Mouse (Mus musculus): ENCODE data around the gene Ypel4.

GRCm38 (mm10) chr2:84711898-84712297, 22.0 kb upstream of the Ypel4 start:
- TF ChIP-seq GATA1 (IDR thresholded peaks at IDR 0.05; ENCODE audit: borderline replicate concordance, low read length) (no peak), FLI1 (IDR thresholded peaks at IDR 0.05; ENCODE audit: low read length) (no peak)
